Mouse (Mus musculus) CD4-positive, CD25-positive, alpha-beta regulatory T cell, adult 4 months (primary cell): ENCODE results near the gene Zbtb46. TPM values are rescaled to one million over a fixed set of nuclear protein-coding genes. Genes with fewer than 3 reads are reported as not detected.

Experiments
- ATAC-seq: one replicate; pipeline ENCODE4 v1.8.0; 2017
- polyA plus RNA-seq, 2 experiments: library from polyadenylated mRNA; unstranded; fragments of 100-300 nt; shearing (Covaris generic); gene quantifications; one replicate each; pipeline ENCODE4 v1.2.1; 2017

Zbtb46 gene
- polyA plus RNA-seq, 2 experiments from 2014 or later = 3.4 to 4.3 TPM

DNA sequence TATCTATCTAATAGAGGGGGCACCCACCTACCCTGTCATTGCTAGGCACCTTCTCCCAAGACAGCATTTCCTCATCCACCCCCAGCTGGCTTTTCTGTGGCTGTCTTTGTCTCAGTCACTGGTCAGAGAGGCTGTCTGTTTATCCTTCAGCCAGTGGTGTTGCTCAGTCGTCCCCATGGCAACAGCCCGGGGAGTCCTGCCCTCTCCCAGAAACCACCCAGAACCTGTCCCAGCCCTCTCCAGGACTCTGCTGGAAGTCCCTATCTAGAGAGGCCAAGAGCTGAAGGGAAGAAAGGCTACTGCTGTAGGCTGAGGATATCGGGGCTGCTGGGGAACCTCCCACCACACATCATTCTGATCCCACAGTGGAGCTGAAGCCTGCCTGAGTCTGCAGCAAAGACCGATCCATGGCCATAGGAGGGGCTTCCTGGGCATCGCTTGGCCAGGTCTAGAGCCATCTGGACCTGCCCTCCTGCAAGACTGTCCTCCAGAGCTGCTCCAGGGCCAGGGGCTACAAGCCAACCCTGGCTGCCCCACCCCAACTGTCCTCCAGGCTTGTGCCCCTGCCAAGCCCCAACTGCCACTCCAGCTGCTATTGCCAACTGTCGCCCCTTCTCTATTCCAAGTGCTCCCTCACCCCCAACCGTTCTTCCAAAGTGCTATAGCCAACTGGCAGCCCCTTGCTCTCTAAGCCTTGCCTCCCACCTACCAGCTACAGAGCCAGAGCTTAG lies 3.9 kb upstream of the Zbtb46 start:
- no peak for ATAC-seq

DNA sequence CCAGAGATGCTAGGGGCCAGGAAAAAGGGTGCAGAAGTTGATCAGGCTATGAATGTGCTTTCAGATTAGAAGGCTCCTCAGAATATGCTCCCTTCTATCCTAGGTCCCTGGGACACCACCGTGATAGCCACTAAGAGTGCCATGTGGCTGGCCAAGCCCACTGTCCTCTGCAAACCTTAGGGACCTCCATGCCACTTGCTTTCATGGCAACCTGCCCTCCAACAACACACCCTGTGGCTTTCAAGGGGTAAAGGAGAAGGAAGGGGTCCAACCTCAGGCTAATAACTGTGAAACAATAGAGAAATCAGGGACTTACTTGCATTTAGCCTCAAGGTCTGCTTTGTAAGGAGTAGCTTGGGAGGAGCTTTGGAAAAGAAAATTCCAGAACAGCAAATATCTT lies 3.4 kb upstream of the Zbtb46 start:
- ATAC-seq = no peak

DNA sequence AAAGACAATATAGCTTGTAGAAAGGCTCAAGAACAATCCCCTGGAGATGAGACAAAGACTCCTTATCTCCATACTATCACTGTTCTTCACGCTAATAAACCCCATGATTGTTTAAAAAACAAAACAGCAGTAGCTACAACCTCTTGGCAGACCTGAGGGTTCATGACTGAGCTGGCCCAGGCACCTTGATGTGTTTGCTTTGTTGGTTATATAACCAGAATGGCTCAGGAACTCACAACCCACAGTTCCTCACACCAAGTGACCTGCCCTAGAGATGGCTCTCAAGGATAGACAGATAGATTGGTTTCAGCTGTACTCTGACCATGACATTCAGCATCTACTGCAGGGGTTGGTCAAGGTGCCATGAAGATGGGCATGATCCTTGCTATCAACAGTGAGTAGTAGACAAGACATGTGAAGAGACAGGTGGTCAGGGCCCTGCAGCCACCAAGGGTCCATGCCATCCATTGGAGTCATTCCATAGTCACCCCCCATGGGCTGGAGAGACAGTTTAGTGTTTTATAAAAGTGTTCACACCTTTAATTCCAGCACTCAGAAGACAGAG lies 2.4 kb upstream of the Zbtb46 start:
- no peak for ATAC-seq

DNA sequence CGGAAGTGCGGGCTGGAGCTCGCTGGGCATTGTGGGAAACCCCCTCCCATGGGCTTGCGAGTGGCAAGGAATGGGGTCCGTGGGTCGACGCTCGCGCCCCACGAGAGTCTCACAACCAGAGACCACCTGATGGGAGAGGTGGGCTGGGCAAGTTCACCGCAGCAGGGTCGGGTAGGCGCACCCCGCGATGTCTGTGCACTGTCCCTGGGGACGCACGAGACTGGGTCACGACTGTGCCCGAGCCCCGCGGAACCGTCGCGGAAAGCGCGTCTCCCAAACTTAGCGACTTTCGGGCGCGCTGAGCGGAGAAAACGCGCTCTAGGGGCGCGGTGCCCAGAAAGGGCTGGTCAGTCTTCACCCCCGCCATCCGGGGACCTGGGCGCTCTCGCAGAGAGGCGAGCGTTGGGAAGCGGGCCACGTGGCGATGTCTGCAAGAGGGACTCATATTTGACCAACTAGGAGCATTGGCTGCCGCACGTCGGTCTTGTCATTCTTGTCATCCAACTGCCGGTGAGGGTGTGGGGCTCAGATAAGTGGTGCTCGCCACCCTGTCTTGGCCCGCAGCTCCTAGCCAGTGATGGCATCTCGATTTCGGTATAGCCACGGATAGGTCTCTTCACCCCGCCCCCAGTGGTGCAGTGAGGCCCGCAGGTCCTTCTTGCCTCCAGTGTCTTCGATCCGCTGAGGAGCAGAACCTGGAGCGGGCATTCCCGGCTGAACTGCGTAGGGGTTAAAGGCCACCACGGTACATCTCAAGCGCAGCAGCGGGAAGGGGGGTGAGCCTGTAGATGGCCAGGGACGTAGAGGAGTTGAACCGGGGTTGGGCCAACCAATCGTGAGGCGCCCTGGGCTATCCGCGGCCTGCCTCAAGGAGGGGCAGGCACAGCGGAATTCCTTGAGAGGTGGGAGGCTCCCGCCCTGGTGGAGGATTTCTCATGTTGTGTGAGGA lies 721 bp upstream of the Zbtb46 start:
- peak; percentile 28 for ATAC-seq

DNA sequence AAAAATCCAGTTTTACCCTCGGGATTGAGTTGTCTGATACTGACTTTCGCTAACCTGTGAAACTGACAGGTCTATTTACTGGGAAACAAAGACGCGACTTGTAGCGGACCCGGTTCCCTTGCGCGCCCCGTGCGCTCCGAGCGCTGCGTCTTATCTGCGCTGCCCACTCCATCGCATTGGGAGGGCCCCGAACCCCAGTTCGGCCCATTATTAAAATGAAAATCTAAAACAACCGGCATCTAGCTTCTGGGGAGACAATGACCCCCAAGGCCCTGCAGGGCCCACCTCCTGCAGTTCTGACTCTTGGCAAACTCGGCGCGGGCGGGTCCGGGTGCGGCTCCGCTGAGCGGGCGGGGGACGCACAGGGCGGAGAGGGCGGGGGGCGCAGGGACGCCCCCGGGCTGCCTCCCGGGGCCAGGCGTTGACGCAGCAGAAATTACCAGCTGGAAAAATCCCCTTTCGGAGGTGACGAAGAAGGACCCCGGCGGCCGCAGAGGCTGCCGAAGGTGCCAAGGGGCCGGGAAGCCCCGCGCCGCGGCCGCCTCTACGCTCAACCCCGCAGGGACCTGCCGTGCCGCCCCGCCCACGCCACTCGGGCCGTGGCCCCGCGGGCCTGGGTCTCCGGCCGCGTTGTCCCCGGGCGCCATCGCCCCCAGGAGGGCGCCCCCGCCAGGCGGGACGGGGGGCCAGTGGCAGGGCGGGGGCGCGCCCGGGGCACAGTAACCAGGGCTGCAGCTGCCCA lies 644 bp downstream of the Zbtb46 start:
- ATAC-seq = peak; percentile 55

DNA sequence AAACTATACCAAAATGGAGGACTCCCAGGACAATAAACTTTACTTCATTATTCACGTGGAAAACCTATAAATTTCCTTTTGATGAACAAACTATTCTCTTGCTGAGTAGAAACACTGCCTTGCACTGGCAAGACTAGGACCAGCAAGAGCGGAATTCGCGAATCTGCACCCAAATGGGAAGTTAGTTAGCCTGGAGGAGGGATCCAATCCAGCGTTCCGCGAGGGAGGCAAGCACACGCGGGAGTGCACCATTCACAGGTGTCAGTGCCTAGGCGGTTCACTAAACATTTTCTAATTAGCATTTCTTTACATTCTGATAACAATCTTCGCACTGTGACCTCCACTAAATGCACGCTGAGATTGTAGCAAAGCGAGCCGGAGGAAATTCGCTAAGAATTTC lies 1.4 kb downstream of the Zbtb46 start:
- no peak for ATAC-seq

DNA sequence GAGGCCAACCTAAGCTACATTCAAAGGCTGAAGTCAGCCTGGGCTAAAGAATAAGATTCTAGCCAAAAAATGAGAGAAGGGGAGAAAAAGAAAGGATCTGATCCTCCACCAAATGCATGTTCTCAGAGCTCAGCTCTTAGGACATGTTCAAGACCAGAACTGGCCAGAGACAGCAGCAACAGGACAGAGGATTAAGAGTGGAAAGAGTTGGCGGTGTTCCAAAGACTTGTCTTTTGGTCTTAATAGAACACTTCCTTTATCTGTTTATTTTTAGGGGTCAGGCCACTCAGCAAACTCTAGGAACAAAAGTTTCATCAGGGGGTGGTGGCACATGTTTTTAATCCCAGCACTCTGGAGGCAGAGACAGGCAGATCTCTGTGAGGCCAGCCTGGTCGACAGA lies 3.3 kb downstream of the Zbtb46 start:
- no peak for ATAC-seq

DNA sequence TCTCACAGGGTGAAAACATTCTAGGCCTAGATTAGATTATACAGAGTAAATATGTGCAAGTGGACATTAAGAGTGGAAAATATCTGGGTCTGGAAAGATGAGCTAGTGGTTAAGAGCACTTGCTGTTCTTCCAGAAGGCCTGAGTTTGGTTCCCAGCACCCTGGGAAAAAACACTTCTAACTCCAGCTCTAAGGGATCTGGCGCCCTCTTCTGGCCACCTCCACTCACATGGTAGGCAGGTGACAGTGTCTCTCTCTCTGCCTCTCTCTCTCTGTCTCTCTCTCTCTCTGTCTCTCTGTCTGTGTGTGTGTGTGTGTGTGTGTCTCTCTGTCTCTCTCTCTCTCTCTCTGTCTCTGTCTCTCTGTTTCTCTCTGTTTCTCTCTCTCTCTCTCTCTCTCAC lies 6.0 kb downstream of the Zbtb46 start:
- ATAC-seq = no peak

DNA sequence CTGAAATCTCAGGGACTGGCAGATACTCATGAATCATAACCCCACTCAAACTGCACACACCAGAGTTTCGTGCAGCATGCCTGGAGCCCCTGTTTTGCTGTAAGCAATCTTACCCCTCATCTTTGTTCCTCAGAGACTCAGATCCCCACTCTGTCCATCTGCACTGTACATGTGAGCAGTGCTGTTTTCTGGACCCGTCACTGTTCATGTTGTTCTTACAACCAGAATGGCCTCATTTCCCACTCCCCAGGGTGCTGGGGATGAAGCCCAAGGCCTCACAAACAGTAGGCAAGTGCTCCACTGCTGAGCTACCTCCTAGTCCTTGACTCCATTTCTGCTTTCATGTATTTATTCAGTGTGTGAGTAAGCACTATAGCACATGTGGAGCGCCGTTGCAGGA lies 7.0 kb downstream of the Zbtb46 start:
- ATAC-seq = no peak

DNA sequence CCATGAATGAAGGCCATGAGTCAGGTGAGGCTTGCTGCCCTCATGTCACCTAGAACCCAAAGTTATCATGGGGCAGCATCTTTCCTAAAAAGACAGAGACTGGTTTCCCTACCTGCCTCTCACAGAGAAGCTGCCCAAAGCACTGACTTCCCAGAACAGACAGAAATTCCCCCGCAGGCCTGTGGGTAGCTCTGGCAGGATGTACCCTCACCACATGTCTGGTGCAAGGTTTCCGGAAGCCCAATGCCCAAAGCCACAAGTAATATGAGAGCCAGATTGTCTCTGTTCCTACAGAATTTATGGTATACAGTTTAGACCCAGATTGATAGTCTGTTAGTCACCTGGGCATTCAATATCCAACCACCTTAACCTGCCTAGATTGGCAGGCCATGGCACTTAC lies 16.2 kb downstream of the Zbtb46 start:
- peak; percentile 61 for ATAC-seq

DNA sequence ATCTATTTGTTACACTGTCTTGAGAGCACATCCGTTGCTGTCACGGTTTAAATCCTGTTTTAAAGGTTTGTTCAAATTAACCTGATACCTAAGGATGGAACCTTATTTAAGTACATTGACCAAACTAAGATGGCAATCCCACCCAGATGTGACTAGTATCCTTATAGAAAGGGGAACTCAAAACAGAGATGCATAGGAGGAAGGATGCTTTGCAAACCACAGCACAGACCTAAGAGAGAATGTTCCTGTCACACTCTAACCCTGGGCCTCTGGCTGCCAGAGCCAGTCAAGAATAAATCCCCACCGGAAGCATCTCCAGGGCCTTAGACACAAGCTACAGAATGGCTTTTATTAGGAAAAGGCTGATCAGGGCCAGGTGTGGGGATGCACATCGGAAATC lies 21.1 kb downstream of the Zbtb46 start:
- no peak for ATAC-seq

DNA sequence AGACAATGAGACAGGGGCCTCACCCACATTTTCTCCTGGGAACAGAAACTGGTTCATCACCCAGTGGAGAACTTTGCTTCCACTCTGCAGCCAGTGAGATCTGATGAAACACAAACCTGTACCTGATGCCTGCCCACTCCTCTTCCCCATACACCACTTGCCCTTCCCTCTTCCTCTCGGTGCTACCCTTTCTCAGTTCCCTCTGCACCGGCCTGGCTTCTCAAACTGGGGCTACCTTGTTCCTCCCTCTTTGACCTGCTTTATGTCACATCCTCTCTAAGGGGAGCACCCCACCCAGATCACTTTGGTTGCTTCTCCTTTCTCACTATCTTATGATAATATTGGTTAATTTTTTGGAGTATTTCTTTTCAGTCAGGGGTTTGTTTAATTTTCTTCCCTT lies 23.0 kb downstream of the Zbtb46 start:
- no peak for ATAC-seq

DNA sequence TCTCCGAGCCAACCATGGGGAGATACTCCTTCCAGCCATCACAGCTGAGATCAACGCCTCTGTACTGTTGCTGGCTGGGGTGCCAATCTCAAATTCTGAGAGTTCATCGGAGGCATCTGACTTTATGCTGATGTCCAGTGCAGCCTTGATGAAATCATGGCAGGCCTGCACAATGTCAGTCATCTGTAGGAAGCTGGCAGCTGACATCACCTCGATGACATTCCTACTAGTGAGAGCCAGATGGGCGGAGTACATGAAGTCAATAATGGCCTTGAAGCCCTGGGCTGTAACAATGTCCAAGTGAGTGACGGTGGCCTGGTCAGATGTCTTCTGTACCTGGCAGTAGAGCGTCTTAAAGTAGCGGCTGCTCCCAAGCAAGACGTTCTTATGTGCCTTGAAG lies 35.4 kb downstream of the Zbtb46 start:
- no peak for ATAC-seq

DNA sequence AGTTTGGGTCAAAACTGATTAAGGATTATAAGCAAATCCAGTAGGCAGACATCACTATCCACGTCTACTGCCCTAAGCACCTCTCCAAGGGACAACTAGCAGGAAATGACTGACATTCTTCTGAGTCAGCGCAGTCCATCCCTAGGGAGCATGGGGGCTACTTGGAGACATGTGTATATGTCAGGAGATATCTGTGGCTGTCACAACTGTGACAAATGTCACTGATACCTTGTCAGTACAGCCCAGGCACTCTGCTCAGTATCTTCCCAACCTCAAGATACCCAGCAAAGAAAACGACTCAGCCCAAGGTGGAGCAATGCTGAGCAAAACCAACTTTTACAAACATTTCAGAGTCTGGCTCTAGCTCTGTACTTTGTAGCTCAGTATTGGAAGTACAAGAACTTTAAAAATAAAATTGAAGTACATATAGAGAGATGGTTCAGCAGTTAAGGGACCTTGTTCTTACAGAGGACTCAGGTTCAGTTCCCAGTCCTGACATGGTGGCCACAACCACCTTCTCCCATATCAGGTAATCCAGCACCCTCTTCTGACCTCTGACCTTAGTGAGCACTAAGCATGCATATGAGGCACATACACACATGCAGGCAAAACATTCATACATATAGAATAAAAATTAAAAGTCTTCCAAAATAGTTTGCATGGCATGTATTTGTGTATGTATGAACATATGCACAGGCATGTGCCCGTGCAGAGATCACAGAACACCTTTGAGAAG lies 38.2 kb downstream of the Zbtb46 start:
- ATAC-seq = no peak

DNA sequence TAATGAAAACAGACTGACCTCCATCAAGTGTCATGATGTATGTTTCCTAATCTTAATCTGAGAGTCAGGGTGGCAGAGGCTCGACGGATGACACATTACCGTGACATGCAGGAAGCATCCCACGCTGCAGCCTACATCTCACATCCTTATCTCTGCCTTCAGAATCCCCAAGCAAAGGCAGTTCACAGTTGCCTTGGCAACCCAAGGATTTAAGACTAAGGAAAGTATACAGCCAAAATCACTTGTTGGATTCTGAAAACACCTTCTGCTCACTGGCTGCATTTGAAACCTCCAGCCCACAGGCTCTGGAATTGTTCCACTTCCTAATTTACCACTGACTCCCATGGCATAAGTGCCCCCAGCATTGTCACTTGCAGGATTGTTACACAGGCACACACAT lies 38.8 kb downstream of the Zbtb46 start:
- ATAC-seq = no peak

DNA sequence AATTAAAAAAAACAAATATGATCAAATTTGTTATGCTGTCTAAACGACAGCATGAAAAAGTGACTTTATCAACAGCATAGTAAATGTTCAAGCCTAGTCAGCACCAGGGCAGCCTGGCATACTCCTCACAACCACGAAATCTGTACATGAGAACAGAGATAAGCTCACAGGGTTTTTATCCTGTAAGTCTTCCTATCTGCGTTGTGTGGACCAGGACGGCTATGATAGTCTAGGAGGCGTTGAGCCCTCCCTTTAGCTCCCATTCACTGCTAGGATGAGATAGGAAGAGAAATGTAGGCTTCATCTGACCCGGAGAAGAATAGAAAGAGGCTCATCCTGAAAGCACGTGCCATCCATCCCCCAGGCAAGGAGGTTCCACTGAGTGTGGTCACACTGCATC lies 39.9 kb downstream of the Zbtb46 start:
- no peak for ATAC-seq

DNA sequence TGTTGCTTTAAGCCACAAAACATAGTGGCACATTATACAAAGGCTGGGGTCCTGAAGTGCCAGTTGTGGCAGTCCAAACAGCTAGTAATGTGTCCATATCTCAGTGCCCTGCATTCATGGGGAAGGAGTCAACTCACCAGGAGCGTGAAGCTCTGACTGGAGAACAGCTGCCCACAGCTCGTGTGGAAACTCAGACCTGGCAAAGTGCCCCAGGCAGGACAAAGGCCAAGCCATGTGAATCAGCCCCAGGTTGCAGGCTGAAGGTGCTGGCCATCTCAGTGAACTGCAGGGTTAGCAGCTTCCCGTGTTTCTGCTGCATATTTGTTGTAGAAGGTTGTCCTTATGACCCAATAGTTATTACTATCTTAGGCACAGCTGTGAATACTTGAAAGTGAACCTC lies 43.3 kb downstream of the Zbtb46 start:
- no peak for ATAC-seq

DNA sequence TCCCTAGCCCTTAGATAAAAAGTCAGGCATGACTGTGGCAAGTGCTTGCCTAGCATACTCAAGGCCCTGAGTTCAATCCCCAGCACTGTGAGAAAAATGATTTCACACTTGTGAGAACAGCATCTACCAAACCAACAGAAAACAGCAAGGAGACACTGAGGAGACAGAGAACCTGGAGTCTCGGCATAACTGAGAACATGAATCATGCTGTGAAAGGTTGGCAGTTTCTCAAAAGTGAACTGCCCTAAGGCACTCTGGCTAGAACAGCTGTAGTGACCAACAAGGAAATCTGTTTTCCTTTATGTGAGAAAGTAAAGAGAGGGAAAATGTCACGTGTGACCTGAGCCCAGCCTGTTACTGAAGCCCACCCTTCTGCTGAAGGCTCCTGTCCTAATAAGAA lies 46.1 kb downstream of the Zbtb46 start:
- no peak for ATAC-seq

DNA sequence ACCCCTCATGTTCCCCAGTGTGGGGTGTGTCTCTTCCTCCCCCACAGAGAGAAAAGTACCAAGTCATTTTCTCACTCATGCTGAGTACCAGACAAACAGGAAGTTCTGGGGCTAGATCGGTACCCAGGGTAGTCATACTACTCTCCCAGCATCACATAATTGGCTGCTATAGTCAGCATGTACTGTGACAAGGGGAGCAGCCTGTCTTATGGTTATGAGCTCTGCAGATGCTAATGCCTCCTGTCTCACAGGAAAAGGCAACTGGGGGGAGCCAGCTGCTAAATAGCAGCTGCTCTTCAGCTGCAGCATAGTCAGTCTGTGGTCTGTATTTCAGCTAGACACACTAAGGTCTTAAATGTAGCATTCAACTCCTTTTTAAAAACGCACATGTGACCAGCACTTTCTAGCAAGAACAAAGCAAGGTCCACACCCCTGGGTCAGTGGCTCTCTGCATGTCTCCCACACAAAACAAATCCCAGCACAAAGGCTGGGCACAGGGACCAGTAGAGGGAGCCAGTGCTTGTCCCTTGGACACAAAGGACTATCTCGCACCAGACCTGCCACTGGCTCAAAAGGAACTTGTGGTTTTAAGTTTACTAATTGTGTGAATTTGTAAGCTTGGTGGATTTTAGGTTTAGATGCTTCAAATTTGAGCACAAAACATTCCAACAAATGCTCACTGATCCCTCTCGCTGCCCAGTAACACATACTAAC lies 48.3 kb downstream of the Zbtb46 start:
- peak; percentile 98 for ATAC-seq

DNA sequence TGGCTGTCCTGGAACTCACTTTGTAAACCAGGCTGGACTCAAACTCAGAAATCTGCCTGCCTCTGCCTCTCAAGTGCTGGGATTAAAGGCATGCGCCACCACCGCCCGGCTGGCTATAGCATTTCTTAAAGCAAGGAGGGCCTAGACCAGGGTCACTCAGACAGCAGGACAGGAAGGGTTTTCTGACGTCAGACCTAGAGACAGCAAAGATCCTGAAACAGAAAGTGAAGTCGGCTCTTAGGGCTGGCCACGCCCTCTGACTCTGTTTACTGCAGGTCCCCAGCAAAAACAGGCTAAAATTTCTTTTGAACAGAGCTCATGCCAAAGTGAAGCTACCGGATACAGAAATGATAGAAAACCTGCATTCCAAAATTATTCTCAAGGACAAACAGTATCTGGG lies 49.6 kb downstream of the Zbtb46 start:
- peak; percentile 19 for ATAC-seq

DNA sequence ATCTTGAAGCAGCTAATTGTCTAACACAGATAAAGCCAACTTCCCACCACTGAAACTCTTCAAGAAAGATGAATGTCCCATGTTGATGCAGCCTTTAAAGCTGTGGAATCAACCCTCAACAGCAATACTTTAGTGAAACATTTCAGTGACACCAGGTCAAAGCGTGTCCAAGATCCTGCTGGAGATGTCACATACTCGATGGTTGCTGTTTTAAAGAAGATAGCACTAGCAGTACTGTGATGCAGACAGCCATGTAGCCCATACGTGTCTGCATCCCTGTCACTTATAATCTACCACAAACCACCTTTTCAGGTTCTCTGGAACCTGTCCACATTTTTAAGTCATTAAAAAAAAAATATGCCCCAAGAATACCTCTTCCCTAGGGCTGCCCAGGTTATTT lies 55.5 kb downstream of the Zbtb46 start:
- no peak for ATAC-seq

DNA sequence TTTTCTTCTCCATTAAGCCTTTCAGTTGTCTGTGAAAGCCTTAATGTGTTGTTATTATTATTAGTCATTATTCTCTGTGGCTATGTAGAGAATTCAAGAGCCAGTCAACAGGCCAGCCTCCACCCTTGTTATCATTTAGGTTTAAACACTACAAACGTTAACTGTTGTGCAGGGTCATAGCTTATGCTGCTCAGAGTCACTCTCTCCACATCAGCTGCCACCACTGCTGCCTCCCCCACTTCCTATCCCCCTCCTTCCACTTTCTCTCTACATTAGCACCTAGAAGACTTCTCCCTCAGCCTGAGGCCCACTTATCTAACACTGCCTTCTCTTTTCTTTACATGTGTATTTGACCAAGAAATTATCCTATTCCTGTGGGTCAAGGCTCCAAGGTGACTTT lies 57.7 kb downstream of the Zbtb46 start:
- ATAC-seq = no peak
